In genomic region chr7:101499701-101500100, GRCm38 (mm10) we compare ENCODE assay signal across 12 mouse cellular contexts.
"Had no signal": no experiment of that assay in that cellular context is flagged by ENCODE, and none has a peak within 500 bp of the region (broad histone marks: within the 10 kb centered on the region; RNA-seq: fewer than 3 reads in every experiment).

No protein-coding gene starts in this region.

- H3K36me3 ChIP-seq: kidney, embryonic 15.5 days; limb, embryonic 15.5 days; midbrain, embryonic 10.5 days; midbrain, embryonic 15.5 days; neural tube, embryonic 12.5 days had no signal

- H3K27ac ChIP-seq: kidney, embryonic 15.5 days; limb, embryonic 15.5 days; liver, embryonic 14.5 days; midbrain, embryonic 10.5 days; midbrain, embryonic 15.5 days; neural tube, embryonic 12.5 days had no signal

- H3K4me3 ChIP-seq: kidney, embryonic 15.5 days; limb, embryonic 15.5 days; midbrain, embryonic 10.5 days; midbrain, embryonic 15.5 days; neural tube, embryonic 12.5 days had no signal

- H3K9me3 ChIP-seq: kidney, embryonic 15.5 days; limb, embryonic 15.5 days; midbrain, embryonic 15.5 days had no signal

- DNase-seq: kidney, adult 2 months; kidney, postnatal 14 days; layer of hippocampus, postnatal 36 days; lung, embryonic 14.5 days; lung, postnatal 10 days; lung, postnatal 4 days had no signal
